Mouse (Mus musculus) brown adipose tissue, adult 24 weeks (tissue): ENCODE data around the gene Gigyf1. TPM values are rescaled to one million over a fixed set of nuclear protein-coding genes. Genes with fewer than 3 reads are reported as not detected.

Source experiments
- H3K27ac ChIP-seq: fragments of 200-500 bp; replicated peaks from 2 replicates; pipeline ENCODE4 v1.5.1; 2012; ENCODE audit warnings: low read depth, mild to moderate bottlenecking, low read length
- H3K4me1 ChIP-seq: fragments of 200-500 bp; 2 replicates; pipeline ENCODE4 v1.6.1; 2012; ENCODE audit warnings: low read length, mixed read lengths; ENCODE audit not compliant: control insufficient read depth, insufficient read depth, insufficient read length
- H3K4me3 ChIP-seq: fragments of 200-500 bp; 2 replicates; pipeline ENCODE4 v1.5.1; 2012; ENCODE audit warnings: low read depth, mild to moderate bottlenecking, low read length, moderate library complexity; ENCODE audit not compliant: insufficient read depth
- polyA plus RNA-seq: library from polyadenylated mRNA; stranded (reverse); fragments of >200 nt; gene quantifications from 2 replicates; pipeline ENCODE4 v1.2.4, GENCODE M21; 2012; ENCODE audit not compliant: missing spikeins, insufficient read depth, insufficient read length

The Gigyf1 gene
- polyA plus RNA-seq, 1 experiment, result 8.6 TPM

- Histone ChIP-seq H3K4me1 (no peaks in the 10 kb centered on the region), H3K27ac (no peak overlapping the region), H3K4me3 (no peak overlapping the region)
Observed at GRCm38 (mm10) chr5:137539291-137539801, 21.0 kb downstream of the Gigyf1 start.

- Histone ChIP-seq H3K4me1 (no peaks in the 10 kb centered on the region), H3K27ac (no peak overlapping the region), H3K4me3 (no peak overlapping the region)
Observed at GRCm38 (mm10) chr5:137540991-137541390, 22.6 kb downstream of the Gigyf1 start.

GRCm38 (mm10) chr5:137541768-137542540 is 23.6 kb downstream of the Gigyf1 start:
- Histone ChIP-seq H3K27ac (no peak overlapping the region), H3K4me1 (no peaks in the 10 kb centered on the region), H3K4me3 (no peak overlapping the region)

- Histone ChIP-seq H3K4me3 (no peak overlapping the region), H3K27ac (no peak overlapping the region), H3K4me1 (no peaks in the 10 kb centered on the region)
Observed at GRCm38 (mm10) chr5:137544926-137545325, 26.6 kb downstream of the Gigyf1 start.

- Histone ChIP-seq H3K4me1 (no peaks in the 10 kb centered on the region), H3K27ac (no peak overlapping the region), H3K4me3 (no peak overlapping the region)
Observed at GRCm38 (mm10) chr5:137545596-137545995, 27.2 kb downstream of the Gigyf1 start.

GRCm38 (mm10) chr5:137549840-137550239 is 31.5 kb downstream of the Gigyf1 start:
- Histone ChIP-seq H3K27ac (no peak overlapping the region), H3K4me1 (no peaks in the 10 kb centered on the region; the same call in 1 of the 2 replicates), H3K4me3 (no peak overlapping the region)

- Histone ChIP-seq H3K4me1 (no peaks in the 10 kb centered on the region; the same call in 1 of the 2 replicates), H3K27ac (no peak overlapping the region), H3K4me3 (no peak overlapping the region)
Observed at GRCm38 (mm10) chr5:137551119-137551518, 32.8 kb downstream of the Gigyf1 start.

- H3K4me1 ChIP-seq, result no peaks in the 10 kb centered on the region; the same call in 1 of the 2 replicates
- H3K4me3 ChIP-seq, result no peak overlapping the region
- H3K27ac ChIP-seq, result no peak overlapping the region
Observed at GRCm38 (mm10) chr5:137553000-137553399, 34.7 kb downstream of the Gigyf1 start.

GRCm38 (mm10) chr5:137553411-137553837 is 35.1 kb downstream of the Gigyf1 start, which contains the start of gene Actl6b:
Gene Actl6b (plus strand): TSS chr5:137553517.
- Histone ChIP-seq H3K27ac (no peak within 1 kb of the TSS), H3K4me1 (no peaks in the 10 kb centered on the region; the same call in 1 of the 2 replicates), H3K4me3 (no peak within 1 kb of the TSS)

- Histone ChIP-seq H3K27ac (no peak overlapping the region), H3K4me3 (no peak overlapping the region), H3K4me1 (no peaks in the 10 kb centered on the region; the same call in 1 of the 2 replicates)
Observed at GRCm38 (mm10) chr5:137553898-137554297, 35.5 kb downstream of the Gigyf1 start.

GRCm38 (mm10) chr5:137561556-137561955 is 43.2 kb downstream of the Gigyf1 start:
- Histone ChIP-seq H3K4me3 (no peak overlapping the region), H3K27ac (no peak overlapping the region)

GRCm38 (mm10) chr5:137562965-137563364 is 44.6 kb downstream of the Gigyf1 start:
- Histone ChIP-seq H3K27ac (no peak overlapping the region), H3K4me1 (no peaks in the 10 kb centered on the region)

More at GRCm38 (mm10) chr5:137561556-137561955, 43.2 kb downstream of the Gigyf1 start:
- H3K4me1 ChIP-seq, result no peaks in the 10 kb centered on the region

GRCm38 (mm10) chr5:137565744-137566143 is 47.4 kb downstream of the Gigyf1 start:
- peaks cover 2% of the 10 kb centered on the region; the same call in 1 of the 2 replicates for H3K4me1 ChIP-seq
- no peak overlapping the region for H3K4me3 ChIP-seq
- no peak overlapping the region for H3K27ac ChIP-seq

More at GRCm38 (mm10) chr5:137562965-137563364, 44.6 kb downstream of the Gigyf1 start:
- no peak overlapping the region for H3K4me3 ChIP-seq

- H3K27ac ChIP-seq, result no peak overlapping the region
- H3K4me1 ChIP-seq, result peaks cover 2% of the 10 kb centered on the region; the same call in 1 of the 2 replicates
- no peak overlapping the region for H3K4me3 ChIP-seq
Observed at GRCm38 (mm10) chr5:137566416-137566815, 48.1 kb downstream of the Gigyf1 start.

GRCm38 (mm10) chr5:137568223-137568798 is 50.0 kb downstream of the Gigyf1 start:
- no peak overlapping the region for H3K4me3 ChIP-seq
- H3K4me1 ChIP-seq, result peaks cover 2% of the 10 kb centered on the region; the same call in 1 of the 2 replicates
- no peak overlapping the region for H3K27ac ChIP-seq
